Mouse (Mus musculus) R1 (cell line): ENCODE data around the gene Fen1.
A peak's percentile ranks its signal among the peaks of the same experiment; 100 is the strongest.
"Not testable (repeated sequence)": the region's sequence is repeated elsewhere in the genome, so short reads cannot be mapped to it uniquely, and the experiment has no call there.

Experiments used
- DNase-seq: peaks from one replicate; pipeline ENCODE4 v3.0.0-alpha.2; 2018; ENCODE audit warnings: low read depth, low spot score

Gene Fen1

GRCm38 (mm10) chr19:10182142-10182541 is 21.8 kb downstream of the Fen1 start:
- DNase-seq: no peak

DNA sequence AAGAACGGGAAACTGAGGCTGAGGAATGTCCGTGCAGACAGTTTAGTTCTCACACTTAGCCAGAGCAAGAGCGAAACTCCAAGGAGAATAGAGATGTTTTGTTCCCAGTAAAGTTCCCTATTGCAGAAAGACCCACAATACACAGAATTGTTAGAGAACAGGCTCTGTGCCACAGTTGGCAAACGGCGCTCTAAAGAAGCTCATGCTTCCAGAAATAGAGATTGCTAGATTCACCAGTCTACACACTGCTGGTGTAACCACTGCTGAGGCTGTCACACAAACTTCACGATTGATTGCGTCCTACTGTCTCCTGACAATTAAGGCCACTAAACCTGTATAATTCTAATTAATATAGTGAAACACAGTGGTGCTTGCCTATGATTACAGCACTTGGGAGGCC is 22.7 kb downstream of the Fen1 start:
- DNase-seq: no peak

DNA sequence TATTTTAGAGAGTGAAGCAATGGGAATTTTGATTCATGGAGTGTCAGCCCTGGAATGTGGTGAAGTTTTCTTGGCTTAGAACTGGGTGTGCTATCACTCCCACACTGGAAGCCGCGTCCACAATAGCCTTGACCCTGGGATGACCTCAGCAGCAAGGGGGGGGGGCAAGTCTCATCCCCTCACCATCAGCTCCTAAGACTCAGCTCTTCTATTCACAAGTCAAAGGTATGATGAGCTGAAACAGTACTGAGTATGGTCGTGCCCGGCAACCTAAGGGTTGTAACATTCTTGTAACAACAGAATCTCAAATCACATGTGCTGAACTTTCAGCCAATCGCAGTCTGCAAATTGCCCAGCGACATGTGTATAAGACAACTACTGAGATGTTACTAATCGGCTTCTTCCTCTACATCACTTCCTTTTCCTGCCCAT is 27.0 kb downstream of the Fen1 start:
- peak; percentile 60 for DNase-seq

DNA sequence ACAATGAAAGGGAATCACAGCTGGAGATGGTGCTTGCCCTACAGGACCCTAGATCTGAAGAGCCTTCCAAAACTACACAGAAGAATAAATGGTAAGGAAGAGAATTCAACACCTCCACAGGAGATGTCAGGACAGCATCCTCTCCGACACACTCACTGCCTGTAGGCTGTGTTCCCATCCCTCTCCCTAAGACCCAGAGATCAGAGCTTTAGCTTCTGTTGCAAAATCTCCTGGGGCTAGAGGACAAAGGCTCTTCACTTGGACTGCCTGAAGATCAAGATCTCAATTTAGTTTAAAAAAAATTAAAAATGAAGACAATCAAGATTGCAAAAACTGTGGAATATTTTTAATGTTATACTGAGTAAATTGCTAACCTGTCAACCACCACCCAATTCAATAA is 27.5 kb downstream of the Fen1 start:
- DNase-seq: no peak

- DNase-seq: no peak
Observed at GRCm38 (mm10) chr19:10174956-10175355, 29.0 kb downstream of the Fen1 start.

DNA sequence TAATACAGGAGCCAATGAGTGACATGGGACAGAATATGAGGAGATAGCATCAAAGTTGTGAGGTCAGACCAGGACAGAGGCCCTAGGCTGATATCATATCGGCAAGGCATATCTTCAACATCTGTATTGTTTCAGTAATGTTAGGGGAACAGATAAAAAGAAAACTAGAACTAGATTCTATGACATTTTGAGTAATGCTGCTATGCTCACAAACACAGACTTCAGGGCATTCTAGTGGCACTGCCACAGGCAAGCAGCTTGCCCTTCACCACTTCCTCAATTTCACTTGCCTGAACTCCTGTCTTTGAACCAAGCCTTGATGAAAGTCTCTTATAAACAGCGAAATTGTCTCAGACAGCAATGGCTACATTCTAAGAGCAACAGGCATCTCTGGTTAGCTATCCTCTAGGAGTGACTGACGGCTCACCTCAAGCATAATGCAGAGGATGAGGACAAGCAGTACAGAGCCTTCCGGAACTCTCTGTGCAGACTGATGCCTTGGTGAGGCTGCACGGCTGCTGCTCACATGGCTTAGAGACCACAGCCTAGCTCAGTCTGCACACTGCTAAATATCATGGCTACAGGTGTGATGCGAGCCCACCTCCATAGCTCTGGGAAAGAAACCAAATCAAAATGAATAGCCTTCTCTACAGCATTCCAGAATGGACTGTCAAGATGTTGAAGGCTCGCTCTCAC is 30.0 kb downstream of the Fen1 start:
- DNase-seq: no peak

GRCm38 (mm10) chr19:10173116-10173718 is 30.8 kb downstream of the Fen1 start:
- DNase-seq: no peak

GRCm38 (mm10) chr19:10171846-10172245 is 32.1 kb downstream of the Fen1 start:
- DNase-seq: no peak

GRCm38 (mm10) chr19:10171359-10171758 is 32.6 kb downstream of the Fen1 start:
- DNase-seq: no peak

DNA sequence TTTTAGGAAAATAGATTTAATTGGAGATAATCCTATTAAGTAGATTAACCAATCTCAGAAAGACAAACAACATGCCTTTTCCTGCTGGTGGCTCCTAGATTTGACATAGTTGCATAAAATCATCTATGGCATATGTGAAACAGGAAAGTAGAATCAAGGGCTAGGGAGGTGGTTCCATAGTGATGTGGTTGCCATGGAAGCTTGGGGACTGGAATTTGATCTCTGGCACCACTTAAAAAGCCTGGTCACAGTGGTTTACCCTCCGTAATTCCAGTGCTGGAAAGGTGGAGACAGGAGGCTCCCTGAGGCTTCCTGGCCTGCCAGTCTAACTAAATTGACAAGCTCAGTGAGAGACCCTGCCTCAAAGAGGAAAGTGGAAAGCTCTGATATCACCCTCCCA is 33.5 kb downstream of the Fen1 start:
- DNase-seq: peak; percentile 38

- DNase-seq: peak; percentile 88
Observed at GRCm38 (mm10) chr19:10169692-10170330, 34.2 kb downstream of the Fen1 start.

- no peak for DNase-seq
Observed at GRCm38 (mm10) chr19:10169179-10169578, 34.8 kb downstream of the Fen1 start.

GRCm38 (mm10) chr19:10168441-10168840 is 35.5 kb downstream of the Fen1 start:
- no peak for DNase-seq

DNA sequence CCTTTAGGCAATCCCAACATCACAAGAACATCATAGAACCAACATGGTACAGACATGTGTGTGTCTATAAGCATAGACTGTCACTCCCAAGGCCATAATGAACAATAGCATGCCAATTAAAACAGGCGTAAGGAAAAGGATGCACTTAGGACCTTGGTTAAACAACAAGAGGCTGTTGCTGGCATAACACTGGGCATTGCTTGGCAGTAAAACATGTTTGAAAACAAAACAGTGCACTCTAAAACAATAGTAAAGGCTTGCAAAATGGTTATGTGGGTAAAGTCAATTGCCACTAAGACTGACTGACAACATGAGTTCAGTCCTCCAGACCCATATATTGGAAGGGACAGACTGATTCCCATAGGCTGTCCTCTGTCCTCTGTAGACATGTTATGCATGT is 36.0 kb downstream of the Fen1 start:
- no peak for DNase-seq

DNA sequence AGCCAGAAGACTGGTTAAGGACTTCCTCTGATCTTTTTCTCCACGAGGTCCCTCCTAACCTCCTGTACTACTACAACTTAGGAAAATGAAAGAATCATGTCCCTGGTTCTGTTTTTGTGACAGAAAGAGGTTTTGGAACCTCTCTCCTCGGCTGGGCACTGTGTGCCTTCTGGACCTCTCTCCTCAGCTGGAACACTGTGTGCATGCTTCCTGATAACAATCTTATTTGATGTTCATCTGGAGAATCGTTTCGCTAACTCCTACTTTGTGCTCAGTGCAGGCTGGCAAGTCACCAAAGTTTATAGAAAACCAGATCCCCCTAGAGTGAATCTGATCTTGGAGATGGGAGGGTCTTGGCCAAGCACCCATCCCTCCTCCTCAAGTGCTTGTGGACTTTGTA is 36.9 kb downstream of the Fen1 start:
- DNase-seq: no peak

DNA sequence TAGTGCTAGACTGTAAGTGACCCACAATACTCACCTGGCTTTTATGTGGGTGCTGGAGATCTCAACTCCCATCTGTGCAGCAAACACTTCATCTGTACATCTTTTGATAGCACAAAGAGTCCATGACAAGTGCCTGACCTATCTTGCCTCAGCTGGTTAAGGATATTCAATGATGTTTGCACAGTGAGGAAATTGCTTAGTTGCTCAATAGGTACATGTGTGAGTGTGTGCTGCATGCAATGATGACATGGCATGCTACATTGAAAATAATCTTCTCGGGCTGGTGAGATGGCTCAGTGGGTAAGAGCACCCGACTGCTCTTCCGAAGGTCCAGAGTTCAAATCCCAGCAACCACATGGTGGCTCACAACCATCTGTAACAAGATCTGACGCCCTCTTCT is 38.0 kb downstream of the Fen1 start:
- DNase-seq: not testable (repeated sequence)

DNA sequence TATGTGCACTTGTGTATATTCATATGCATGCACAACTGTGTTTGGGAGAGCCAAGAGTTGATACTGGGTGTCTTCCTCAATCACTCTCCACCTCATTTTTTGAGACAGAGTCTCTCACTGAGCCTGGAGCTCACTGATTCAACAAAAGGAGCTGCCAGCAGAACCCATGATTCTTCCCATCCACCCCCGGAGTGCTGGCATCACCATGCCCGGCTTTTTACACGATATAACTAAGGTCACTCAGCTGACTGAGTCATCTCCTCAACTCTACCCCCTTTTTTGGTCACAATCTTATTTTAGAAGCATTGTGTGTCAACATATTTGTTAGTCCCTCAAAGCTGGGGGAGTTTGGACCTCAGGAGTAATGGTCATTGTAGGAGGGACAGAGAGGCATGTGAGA is 40.1 kb downstream of the Fen1 start:
- DNase-seq: no peak

DNA sequence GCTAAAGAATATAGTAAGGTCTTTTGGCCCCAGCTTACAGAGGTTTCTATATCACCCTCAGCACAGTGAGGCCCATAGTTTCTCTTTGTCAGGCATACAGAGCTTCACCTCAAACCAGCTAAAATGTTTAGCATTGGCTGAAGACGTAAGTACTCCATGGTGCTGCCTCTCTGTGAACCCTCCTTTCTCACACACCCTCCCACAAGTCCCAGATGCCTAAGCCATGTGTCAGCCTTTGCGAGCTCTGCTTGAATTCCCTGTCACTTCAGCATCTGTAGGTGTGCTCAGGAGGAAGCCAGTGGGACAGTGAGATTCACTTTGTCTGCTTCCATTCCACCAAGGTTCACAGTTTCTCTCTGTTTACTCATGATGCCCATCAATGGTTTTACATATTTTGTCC is 46.2 kb downstream of the Fen1 start:
- DNase-seq: no peak

- no peak for DNase-seq
Observed at GRCm38 (mm10) chr19:10149189-10149588, 54.8 kb downstream of the Fen1 start.
